Mouse (Mus musculus) forebrain, embryonic 10.5 days (tissue): Measurements from ENCODE around the gene Pea15a. TPM values are rescaled to one million over a fixed set of nuclear protein-coding genes. Genes with fewer than 3 reads are reported as not detected.
"Not testable (repeated sequence)": the region's sequence is repeated elsewhere in the genome, so short reads cannot be mapped to it uniquely, and the experiment has no call there.

Experiments used
- DNase-seq: peaks from one replicate; pipeline ENCODE4 v3.0.0-alpha.2; 2017; ENCODE audit warnings: low spot score; ENCODE audit errors: extremely low spot score
- H3K27ac ChIP-seq: fragments of 300-500 bp; sonication (generic); 2 replicates; pipeline ENCODE4 v1.5.1; 2016; ENCODE audit warnings: mild to moderate bottlenecking
- H3K27me3 ChIP-seq: fragments of 300-500 bp; sonication (generic); 2 replicates; pipeline ENCODE4 v1.6.1; 2016; ENCODE audit warnings: mild to moderate bottlenecking; ENCODE audit not compliant: poor library complexity, severe bottlenecking
- H3K36me3 ChIP-seq: fragments of 300-500 bp; sonication (generic); replicated peaks from 2 replicates; pipeline ENCODE4 v1.6.1; 2016; ENCODE audit warnings: mild to moderate bottlenecking, moderate library complexity
- H3K4me1 ChIP-seq: fragments of 300-500 bp; sonication (generic); 2 replicates; pipeline ENCODE4 v1.6.1; 2016
- H3K4me3 ChIP-seq: fragments of 300-500 bp; sonication (generic); 2 replicates; pipeline ENCODE4 v1.5.1; 2016; ENCODE audit warnings: mild to moderate bottlenecking, moderate library complexity
- H3K9me3 ChIP-seq: fragments of 300-500 bp; sonication (generic); 2 replicates; pipeline ENCODE4 v1.6.1; 2016; ENCODE audit warnings: mild to moderate bottlenecking, moderate library complexity
- WGBS: fragments of 180-500 bp; shearing (Covaris S2); methylation state at CpG from one replicate; pipeline ENCODE4 v1.1.7; 2016; 5-methylcytosine and 5-hydroxymethylcytosine counted together
- polyA plus RNA-seq: library from polyadenylated mRNA; unstranded; fragments of >200 nt; fragmentation: Nextera tagmentation; extraction: Ambion mirVana; gene quantifications from 2 replicates; pipeline ENCODE4 v1.2.1, GENCODE M21; 2016

Pea15a gene
- polyA plus RNA-seq = 282 and 292 TPM in 2 replicates

DNA sequence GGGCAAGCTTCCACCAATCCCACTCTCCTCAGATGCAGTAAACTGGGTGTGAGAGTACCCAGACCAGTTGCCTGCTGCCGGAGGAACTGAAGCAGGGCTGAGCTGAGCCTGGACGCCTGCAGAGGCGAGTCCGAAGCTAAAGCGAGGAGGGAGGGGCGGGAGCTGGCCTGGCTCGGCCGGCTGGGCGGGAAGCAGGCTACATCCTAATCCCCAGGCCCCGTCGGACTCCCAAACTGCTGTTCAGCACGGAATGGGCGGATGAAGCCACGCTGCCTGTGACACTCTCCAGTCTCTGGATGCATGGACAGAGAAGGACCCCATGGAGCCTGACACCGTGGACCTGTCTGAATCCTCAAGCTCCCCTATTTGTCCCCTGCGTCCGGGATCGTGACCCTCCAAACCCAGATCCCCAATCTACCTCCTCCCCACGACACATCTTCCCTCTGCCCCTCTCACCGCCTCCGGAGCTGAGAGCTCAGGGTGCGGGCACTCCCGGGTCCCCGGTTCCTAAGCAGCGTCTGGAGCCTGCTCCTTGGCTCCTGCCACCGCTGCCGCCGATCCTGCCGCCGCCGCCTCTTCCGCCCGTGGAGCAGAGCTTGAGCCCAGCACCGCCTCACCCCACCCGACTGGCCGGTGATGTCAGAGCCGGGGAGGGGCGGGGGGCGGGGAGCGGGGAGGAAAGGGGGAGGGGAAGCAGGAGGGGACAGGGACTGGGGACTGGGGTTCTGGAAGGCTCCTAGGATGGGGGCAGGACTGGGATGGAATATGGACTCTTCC lies at the start of gene Pea15a:
Gene Pea15a (minus strand): TSS at position 664 of the 777 bp plus-strand sequence.
- 0% methylated on average over 40 of the region's 40 CpGs for WGBS
- peaks cover 10% of the 10 kb centered on the region for H3K36me3 ChIP-seq
- no peaks in the 10 kb centered on the region for H3K27me3 ChIP-seq
- H3K9me3 ChIP-seq = no peaks in the 10 kb centered on the region
- H3K27ac ChIP-seq = peak within 1 kb of the TSS; percentile 96
- peak within 1 kb of the TSS; percentile 85 for H3K4me3 ChIP-seq
- peaks cover 64% of the 10 kb centered on the region for H3K4me1 ChIP-seq
- peak; percentile 88 for DNase-seq

DNA sequence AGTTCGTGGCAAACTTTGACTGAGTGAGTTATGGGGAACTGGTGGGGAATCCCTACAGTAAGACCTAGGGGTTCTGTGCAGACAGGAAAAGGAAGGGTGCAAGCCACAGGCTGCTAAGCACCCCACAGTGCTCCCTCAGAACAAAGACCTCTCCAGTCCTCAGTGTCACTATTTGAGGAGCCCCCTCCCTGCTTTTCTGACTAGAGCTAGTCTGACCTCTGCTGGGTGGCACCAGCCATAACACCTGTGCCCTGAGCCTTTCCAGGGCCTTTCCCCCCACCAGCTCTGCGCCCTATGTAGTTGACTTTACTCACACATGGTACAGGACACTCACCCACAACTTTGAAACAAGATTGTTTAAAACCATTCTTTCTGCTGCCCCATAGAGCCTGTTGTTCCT lies 41.1 kb upstream of the Pea15a start:
- peak; percentile 43 for DNase-seq
- Histone ChIP-seq H3K4me1 (peaks cover 30% of the 10 kb centered on the region), H3K36me3 (no peaks in the 10 kb centered on the region), H3K4me3 (no peak overlapping the region), H3K27ac (peak overlapping the region; percentile 74; the same call in 1 of the 2 replicates), H3K9me3 (no peaks in the 10 kb centered on the region), H3K27me3 (peaks cover 41% of the 10 kb centered on the region)
- WGBS = 57% methylated on average over 2 of the region's 2 CpGs

DNA sequence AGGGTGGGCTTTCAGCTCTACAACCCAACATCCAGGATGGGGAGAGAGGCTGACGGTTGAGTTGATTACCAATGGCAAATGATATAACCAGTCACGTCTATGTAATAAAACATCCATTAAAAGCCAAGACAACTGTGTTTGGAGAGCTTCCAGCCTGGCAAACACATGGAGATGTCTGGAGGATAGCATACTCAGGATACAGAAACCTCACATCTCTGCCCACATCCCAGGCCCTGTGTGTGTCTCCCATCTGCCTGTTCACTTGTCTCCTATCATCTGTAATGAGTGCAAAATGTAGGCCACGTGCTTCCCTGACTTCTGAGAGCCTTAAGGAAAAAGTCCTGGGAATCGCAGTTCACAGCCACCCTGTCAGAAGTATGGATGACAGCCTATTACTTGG lies 40.6 kb upstream of the Pea15a start:
- Histone ChIP-seq H3K27me3 (peaks cover 41% of the 10 kb centered on the region), H3K27ac (peak overlapping the region; percentile 74; the same call in 1 of the 2 replicates), H3K36me3 (no peaks in the 10 kb centered on the region), H3K9me3 (no peaks in the 10 kb centered on the region), H3K4me1 (peaks cover 34% of the 10 kb centered on the region), H3K4me3 (no peak overlapping the region)
- no peak for DNase-seq
- 74% methylated on average over 4 of the region's 4 CpGs for WGBS

DNA sequence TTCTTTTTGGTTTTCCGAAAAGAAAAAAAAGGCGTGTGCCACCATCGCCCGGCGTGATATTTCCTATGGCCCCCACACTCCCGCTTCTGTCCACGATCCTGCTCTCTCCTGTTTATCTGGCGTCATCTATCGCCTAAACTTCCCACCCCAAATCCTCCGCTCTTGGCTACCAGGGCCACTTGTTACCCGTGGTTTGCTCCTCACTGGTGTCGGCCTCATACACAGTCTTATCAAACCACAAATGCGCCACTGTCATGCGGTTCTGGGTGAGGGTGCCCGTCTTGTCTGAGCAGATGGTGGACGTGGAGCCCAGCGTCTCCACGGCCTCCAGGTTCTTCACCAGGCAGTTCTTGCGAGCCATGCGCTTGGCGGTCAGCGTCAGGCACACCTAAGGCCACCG lies 38.0 kb upstream of the Pea15a start:
- DNase-seq, H3K36me3 ChIP-seq, H3K9me3 ChIP-seq, H3K27ac ChIP-seq: not testable (repeated sequence)
- Histone ChIP-seq H3K4me1 (peaks cover 49% of the 10 kb centered on the region), H3K4me3 (peak overlapping the region; percentile 7; the same call in 1 of the 2 replicates), H3K27me3 (peaks cover 41% of the 10 kb centered on the region)
- 44% methylated on average over 23 of the region's 23 CpGs for WGBS

DNA sequence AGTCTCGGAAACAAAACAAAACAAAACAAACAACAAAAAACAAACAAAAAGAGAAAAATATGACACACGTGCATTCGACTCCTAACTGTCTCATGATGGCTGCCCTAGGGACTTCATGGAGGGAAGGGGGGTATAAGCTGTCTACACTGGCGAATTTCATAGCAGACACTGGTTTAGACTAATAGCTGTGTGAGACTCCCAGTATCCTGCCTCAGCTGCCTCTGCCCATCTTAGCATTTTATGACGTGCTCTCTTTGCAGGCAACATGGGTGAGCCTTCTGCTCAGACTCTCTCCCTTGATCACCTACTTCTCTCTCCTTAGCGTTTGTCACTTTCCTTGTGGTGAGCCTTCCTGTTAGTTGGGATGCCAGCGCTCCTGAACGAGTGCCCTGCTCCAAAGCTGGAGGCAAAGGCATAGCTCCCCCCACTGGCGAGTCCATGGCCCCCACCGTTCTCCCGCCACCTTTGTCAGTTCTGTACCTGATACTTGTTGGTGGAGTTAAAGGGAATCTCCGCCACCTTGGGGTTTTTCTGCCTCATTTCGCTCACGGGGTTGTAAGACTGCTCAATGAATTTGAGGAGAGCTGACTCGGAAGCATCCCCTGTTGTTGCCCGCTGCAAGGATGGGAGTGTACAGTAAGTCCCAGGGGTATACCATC lies 37.1 kb upstream of the Pea15a start:
- WGBS = 26% methylated on average over 16 of the region's 16 CpGs
- no peaks in the 10 kb centered on the region for H3K36me3 ChIP-seq
- peak overlapping the region; percentile 7; the same call in 1 of the 2 replicates for H3K4me3 ChIP-seq
- H3K27ac ChIP-seq = peak overlapping the region; percentile 53; the same call in 1 of the 2 replicates
- peaks cover 49% of the 10 kb centered on the region for H3K4me1 ChIP-seq
- H3K9me3 ChIP-seq = no peaks in the 10 kb centered on the region
- no peak for DNase-seq
- peaks cover 41% of the 10 kb centered on the region for H3K27me3 ChIP-seq

DNA sequence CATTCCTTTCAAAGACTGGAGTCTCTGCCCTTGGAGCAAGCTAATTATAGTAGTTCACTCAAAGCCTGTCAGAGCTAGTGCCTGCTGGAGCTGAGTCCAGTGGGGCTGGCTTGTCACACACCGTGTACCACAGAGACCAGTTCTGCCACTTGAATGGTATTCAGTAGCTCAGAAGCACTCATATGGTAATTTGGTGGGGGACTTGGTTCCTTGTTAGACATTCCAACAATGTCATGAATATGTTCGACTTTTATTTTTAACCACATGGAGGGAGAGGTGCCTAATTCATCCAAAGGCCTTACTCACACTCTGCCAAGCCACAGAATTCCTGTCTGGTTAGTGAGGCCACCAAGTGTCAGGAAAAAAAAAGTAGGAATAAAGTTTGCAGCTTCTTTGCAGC lies 35.8 kb upstream of the Pea15a start:
- peaks cover 45% of the 10 kb centered on the region for H3K4me1 ChIP-seq
- no peaks in the 10 kb centered on the region for H3K9me3 ChIP-seq
- 43% methylated on average over 2 of the region's 2 CpGs for WGBS
- peak; percentile 37 for DNase-seq
- 0 out of 2 replicates have a peak overlapping the region, but pooled peaks have one; percentile 51 for H3K27ac ChIP-seq
- H3K4me3 ChIP-seq = no peak overlapping the region
- peaks cover 41% of the 10 kb centered on the region for H3K27me3 ChIP-seq
- no peaks in the 10 kb centered on the region for H3K36me3 ChIP-seq

DNA sequence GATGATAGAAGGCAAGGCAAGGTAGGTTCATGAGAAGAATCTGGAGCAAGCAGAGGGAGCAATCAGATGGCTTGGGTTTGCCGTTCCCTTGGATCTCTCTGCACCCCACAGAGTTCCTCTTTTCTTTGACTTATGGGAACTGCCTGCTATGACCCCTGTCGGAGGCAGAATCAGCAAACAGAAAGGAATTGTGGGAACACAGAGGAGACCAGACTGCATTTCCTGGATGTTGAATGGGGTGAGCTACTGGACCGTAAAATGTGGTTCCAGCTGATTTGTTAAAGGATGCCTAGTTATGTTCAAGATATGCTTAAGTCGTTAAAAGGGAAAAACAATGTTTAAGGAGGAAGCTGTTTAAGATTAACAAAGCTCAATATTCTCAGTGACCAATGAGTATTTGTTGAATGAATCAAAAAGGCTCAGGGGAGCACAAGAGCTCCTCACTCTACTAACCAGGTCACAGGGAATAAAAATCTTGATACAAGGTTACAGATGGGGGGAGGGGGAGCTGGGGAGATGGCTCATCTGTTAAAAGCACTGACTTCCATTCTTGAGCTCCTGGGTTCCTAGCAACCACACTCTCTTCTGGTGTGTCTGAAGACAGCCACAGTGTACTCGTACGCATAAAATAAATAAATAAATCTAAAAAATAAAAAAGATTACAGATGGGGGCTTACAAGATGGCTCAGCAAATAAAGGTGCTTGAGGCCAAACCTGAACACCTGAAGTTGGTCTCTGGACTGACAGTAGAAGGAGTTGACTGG lies 34.5 kb upstream of the Pea15a start:
- DNase-seq = no peak
- Histone ChIP-seq H3K27ac (peak overlapping the region; percentile 69), H3K4me3 (no peak overlapping the region), H3K4me1 (peaks cover 45% of the 10 kb centered on the region), H3K27me3 (peaks cover 35% of the 10 kb centered on the region), H3K36me3 (no peaks in the 10 kb centered on the region), H3K9me3 (no peaks in the 10 kb centered on the region)
- 49% methylated on average over 6 of the region's 6 CpGs for WGBS

DNA sequence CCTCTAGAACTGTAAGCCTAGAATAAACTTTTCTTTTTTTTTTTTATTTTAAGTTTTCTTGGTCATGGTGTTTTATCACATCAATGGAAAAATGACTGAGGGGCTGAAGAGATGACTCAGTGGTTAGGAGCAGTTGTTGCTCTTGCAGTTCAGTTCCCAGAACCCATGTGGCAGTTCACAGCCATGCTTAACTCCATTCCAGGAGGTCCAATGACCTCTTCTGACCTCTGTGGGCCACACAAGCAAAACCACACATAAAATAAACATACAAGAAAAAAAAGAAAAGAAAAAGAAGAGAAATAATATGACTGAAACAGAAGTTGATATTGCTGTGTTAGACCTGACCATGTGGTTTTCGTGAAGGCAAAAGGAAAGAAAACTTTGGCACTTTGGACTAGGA lies 22.6 kb upstream of the Pea15a start:
- H3K4me1 ChIP-seq = no peaks in the 10 kb centered on the region
- H3K9me3 ChIP-seq = no peaks in the 10 kb centered on the region
- H3K4me3 ChIP-seq = no peak overlapping the region
- no peak overlapping the region for H3K27ac ChIP-seq
- WGBS = 86% methylated on average over 1 of the region's 1 CpGs
- H3K36me3 ChIP-seq = no peaks in the 10 kb centered on the region
- no peaks in the 10 kb centered on the region for H3K27me3 ChIP-seq
- DNase-seq = no peak

DNA sequence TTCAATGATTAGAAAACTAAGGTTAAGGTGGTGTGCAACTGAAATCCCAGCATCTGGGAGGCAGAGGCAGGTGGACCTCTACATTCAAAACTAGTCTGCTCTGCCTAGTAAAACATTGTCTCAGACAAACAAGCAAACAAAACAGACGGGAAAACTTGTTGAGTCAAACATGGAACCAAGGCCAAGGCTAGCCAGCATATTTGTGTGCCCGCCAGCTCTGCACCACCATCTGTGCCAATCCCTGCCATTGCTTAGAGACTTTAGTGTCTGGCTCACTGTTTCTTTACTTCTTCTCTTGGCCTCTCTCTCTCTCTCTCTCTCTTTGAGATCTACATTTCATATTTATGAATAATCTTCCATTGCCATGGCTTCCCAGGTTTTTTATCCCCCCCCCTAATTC lies 21.6 kb upstream of the Pea15a start:
- 85% methylated on average over 2 of the region's 2 CpGs for WGBS
- Histone ChIP-seq H3K4me1 (no peaks in the 10 kb centered on the region), H3K36me3 (no peaks in the 10 kb centered on the region), H3K4me3 (no peak overlapping the region), H3K27me3 (no peaks in the 10 kb centered on the region), H3K27ac (no peak overlapping the region), H3K9me3 (no peaks in the 10 kb centered on the region)
- no peak for DNase-seq

DNA sequence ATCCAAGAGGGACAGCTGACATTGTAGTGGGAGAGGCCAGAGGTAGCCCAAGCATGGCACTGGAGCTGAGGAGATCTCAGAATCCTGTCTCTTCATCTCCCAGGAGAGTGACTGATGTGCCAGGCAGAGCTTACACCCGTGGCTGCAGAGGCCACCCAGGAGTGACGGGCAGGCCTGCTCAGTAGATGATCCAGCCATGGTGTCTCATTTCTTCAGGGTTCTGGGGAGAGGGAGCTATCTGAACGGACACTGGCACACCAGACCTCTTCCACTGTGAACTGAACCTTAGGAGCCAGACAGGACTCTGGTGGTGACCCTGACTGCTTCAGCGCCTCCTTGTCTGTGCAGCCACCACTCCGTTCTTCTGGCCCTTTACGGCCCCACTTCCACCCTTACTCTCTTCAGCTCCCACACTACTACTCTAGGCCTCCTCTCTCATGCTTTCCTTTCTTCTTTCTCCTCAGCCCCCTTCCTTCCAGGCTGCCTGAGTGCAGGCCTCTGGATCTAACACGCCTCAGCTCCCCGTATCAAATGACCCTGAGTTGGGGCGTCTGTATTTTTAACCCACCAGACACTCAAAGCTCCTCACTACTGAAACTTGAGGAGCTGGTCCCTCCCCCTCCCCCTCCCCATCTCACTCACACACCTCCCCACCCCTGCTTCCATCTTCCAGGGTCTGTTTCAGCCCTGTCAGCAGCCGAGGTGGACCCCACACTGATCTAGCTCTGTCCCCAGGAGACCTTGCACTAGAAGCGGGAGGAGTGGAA lies 14.9 kb upstream of the Pea15a start:
- H3K4me3 ChIP-seq = no peak overlapping the region; the same call in 1 of the 2 replicates
- H3K27me3 ChIP-seq = no peaks in the 10 kb centered on the region
- 42% methylated on average over 11 of the region's 11 CpGs for WGBS
- H3K4me1 ChIP-seq = peaks cover 62% of the 10 kb centered on the region
- DNase-seq = peak; percentile 25
- no peaks in the 10 kb centered on the region for H3K9me3 ChIP-seq
- no peaks in the 10 kb centered on the region for H3K36me3 ChIP-seq
- H3K27ac ChIP-seq = peak overlapping the region; percentile 84

DNA sequence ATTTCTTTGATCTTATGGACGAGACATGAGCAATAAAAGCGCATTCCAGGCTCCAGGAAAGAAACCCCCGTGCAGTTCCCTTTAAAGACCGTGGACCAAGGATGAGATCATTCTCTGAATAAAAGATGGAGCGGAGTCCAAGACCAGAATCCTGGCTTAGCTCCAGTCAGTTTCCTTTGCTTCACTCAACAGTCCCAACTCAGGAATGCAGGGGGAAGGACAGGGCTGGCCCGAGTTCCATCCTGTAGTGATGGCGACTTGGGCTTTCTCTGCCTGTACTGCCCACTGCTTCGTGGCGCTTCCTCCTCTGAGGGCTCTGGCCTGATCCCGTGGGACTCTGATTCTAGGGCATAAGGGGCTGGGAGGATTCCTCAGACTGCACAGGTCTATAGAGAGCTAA lies 13.8 kb upstream of the Pea15a start:
- Histone ChIP-seq H3K9me3 (no peaks in the 10 kb centered on the region), H3K4me1 (peaks cover 64% of the 10 kb centered on the region), H3K27me3 (no peaks in the 10 kb centered on the region), H3K36me3 (no peaks in the 10 kb centered on the region), H3K27ac (peak overlapping the region; percentile 76), H3K4me3 (no peak overlapping the region)
- WGBS = 70% methylated on average over 10 of the region's 10 CpGs
- DNase-seq = no peak
